Mouse (Mus musculus) stomach, embryonic 14.5 days (tissue): ENCODE results near the gene Gemin7. TPM values are rescaled to one million over a fixed set of nuclear protein-coding genes. Genes with fewer than 3 reads are reported as not detected.

Experiments used
- ATAC-seq: fragments of 200-750 bp; cut with Nextera tagmentation; 2 replicates; pipeline ENCODE4 v1.8.0; 2017; ENCODE audit warnings: low read depth, moderate TSS enrichment; ENCODE audit not compliant: insufficient number of reproducible peaks, insufficient read depth, low FRiP score
- H3K27ac ChIP-seq: fragments of 300-500 bp; sonication (generic); 2 replicates; pipeline ENCODE4 v1.5.1; 2014; ENCODE audit warnings: mild to moderate bottlenecking, low read length, moderate library complexity, mixed read lengths
- H3K27me3 ChIP-seq: fragments of 300-500 bp; sonication (generic); 2 replicates; pipeline ENCODE4 v1.6.1; 2014; ENCODE audit warnings: low read length, control low read depth, mixed read lengths; ENCODE audit not compliant: control insufficient read depth, insufficient read depth
- H3K36me3 ChIP-seq: fragments of 300-500 bp; sonication (generic); 2 replicates; pipeline ENCODE4 v1.6.1; 2014; ENCODE audit warnings: mild to moderate bottlenecking, control low read depth, low read length, moderate library complexity, mixed read lengths; ENCODE audit not compliant: control insufficient read depth, insufficient read depth
- H3K4me1 ChIP-seq: fragments of 300-500 bp; sonication (generic); 2 replicates; pipeline ENCODE4 v1.6.1; 2014; ENCODE audit warnings: low read length, control low read depth, mixed read lengths; ENCODE audit not compliant: control insufficient read depth, insufficient read depth
- H3K4me2 ChIP-seq: fragments of 300-500 bp; sonication (generic); replicated peaks from 2 replicates; pipeline ENCODE4 v1.6.1; 2014; ENCODE audit warnings: low read depth, low read length, control low read depth
- H3K4me3 ChIP-seq: fragments of 300-500 bp; sonication (generic); 2 replicates; pipeline ENCODE4 v1.5.1; 2014; ENCODE audit warnings: low read depth, low read length, control low read depth
- H3K9ac ChIP-seq: fragments of 300-500 bp; sonication (generic); replicated peaks from 2 replicates; pipeline ENCODE4 v1.6.1; 2014; ENCODE audit warnings: low read depth, mild to moderate bottlenecking, control low read depth, low read length, moderate library complexity, mixed read lengths
- H3K9me3 ChIP-seq: fragments of 300-500 bp; sonication (generic); 2 replicates; pipeline ENCODE4 v1.6.1; 2016; ENCODE audit warnings: low read depth, low read length, control low read depth; ENCODE audit not compliant: control insufficient read depth
- WGBS: fragments of 180-500 bp; shearing (Covaris S2); extraction: QIAGEN DNeasy Blood & Tissue Kit; methylation state at CpG from one replicate; pipeline ENCODE4 v1.1.7; 2014; 5-methylcytosine and 5-hydroxymethylcytosine counted together
- polyA plus RNA-seq: library from polyadenylated mRNA; unstranded; fragments of >200 nt; fragmentation: Nextera tagmentation; extraction: Ambion mirVana; gene quantifications from 2 replicates; pipeline ENCODE4 v1.2.1, GENCODE M21; 2014

Gemin7 gene
- polyA plus RNA-seq, 1 experiment from 2014 or later: 180 TPM

DNA sequence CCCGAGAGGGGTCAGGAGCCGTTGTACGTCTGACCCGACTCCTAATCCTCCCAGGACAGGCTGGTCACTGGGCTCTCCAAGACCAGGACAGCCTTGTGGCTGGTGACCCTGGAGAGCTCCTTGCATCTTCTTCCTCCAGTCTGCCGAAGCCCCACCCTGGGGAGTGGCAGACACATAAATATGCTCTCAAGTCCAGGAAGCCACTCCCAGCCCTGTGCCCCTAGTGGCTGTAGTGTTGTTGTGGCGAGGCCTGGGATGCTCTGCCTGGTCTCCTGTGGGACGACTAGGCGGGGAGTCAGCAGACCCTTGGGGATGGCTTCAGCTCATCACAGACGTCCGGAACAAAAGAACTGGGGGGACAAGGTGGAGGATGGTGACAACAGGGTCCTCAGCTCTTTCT is 46.3 kb downstream of the Gemin7 start:
- H3K4me2 ChIP-seq: no peak overlapping the region
- no peaks in the 10 kb centered on the region for H3K9me3 ChIP-seq
- no peak overlapping the region for H3K9ac ChIP-seq
- ATAC-seq: no peak
- no peak overlapping the region for H3K4me3 ChIP-seq
- no peaks in the 10 kb centered on the region for H3K27me3 ChIP-seq
- no peak overlapping the region for H3K27ac ChIP-seq
- 74% methylated on average over 10 of the region's 10 CpGs for WGBS
- peaks cover 58% of the 10 kb centered on the region for H3K36me3 ChIP-seq
- no peaks in the 10 kb centered on the region for H3K4me1 ChIP-seq

DNA sequence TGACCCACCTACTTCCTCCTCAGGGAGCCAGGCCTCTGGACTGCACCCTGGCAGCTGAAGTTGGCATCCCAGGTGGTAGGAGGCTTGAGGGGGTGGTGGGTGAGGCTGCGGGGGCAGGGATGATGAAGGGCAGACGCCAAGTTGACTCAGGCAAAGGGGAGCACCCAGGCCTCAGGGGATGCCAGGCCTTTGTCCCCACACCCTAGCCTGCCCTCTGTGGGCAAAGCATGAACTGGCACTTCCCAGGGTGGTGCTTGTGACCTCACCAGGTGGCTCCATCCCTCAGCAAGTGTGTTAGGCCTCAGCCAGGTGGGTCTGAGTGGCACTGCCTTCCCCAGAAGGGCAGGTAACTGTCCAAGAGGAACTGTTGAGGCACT is 52.3 kb downstream of the Gemin7 start:
- H3K4me2 ChIP-seq: no peak overlapping the region
- H3K36me3 ChIP-seq: peaks cover 8% of the 10 kb centered on the region; the same call in 1 of the 2 replicates
- peaks cover 44% of the 10 kb centered on the region for H3K27me3 ChIP-seq
- no peak overlapping the region for H3K9ac ChIP-seq
- ATAC-seq: no peak
- H3K4me3 ChIP-seq: no peak overlapping the region
- H3K4me1 ChIP-seq: peaks cover 17% of the 10 kb centered on the region
- no peak overlapping the region for H3K27ac ChIP-seq
- WGBS: 65% methylated on average over 2 of the region's 2 CpGs
- H3K9me3 ChIP-seq: no peaks in the 10 kb centered on the region

DNA sequence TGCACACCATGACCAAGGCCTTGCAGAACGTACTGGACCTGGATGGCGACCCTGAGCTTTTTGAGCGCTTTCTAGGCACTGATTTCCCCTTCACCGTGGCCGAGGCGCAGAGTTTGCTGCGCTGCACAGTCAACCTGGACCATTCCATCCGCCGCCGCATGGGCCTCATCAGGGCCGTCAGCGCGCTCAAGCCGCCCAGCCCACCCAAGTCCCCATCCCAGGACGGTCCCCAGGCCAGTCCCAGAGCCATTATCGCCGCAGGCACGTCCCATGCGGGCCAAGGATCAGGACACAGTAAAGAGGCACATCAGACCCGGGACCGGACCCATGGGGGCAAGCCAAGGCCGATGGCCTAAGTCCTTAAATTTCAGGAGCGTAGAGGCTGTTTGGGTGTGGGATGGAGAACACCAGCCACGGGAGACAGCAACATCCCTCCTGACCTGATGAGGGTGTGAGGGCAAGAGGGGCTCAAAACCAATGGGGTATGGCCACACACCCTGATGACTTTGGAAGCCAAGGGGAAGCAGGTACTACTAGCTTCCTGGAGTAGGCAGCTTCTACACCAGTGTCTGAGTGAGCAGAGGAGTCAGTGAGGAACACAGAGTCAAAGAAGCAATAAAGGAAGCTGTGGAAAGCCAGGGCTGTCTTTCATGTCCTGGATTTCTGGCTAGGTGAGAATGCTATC is 52.8 kb downstream of the Gemin7 start:
- Histone ChIP-seq H3K9ac (0 out of 2 replicates have a peak overlapping the region, but pooled peaks have one; percentile 18), H3K36me3 (peaks cover 3% of the 10 kb centered on the region; the same call in 1 of the 2 replicates), H3K4me3 (peak overlapping the region; percentile 37), H3K4me2 (peak overlapping the region; percentile 90), H3K27ac (no peak overlapping the region), H3K9me3 (no peaks in the 10 kb centered on the region), H3K4me1 (peaks cover 17% of the 10 kb centered on the region), H3K27me3 (peaks cover 47% of the 10 kb centered on the region)
- ATAC-seq: no peak
- WGBS: 18% methylated on average over 24 of the region's 24 CpGs

DNA sequence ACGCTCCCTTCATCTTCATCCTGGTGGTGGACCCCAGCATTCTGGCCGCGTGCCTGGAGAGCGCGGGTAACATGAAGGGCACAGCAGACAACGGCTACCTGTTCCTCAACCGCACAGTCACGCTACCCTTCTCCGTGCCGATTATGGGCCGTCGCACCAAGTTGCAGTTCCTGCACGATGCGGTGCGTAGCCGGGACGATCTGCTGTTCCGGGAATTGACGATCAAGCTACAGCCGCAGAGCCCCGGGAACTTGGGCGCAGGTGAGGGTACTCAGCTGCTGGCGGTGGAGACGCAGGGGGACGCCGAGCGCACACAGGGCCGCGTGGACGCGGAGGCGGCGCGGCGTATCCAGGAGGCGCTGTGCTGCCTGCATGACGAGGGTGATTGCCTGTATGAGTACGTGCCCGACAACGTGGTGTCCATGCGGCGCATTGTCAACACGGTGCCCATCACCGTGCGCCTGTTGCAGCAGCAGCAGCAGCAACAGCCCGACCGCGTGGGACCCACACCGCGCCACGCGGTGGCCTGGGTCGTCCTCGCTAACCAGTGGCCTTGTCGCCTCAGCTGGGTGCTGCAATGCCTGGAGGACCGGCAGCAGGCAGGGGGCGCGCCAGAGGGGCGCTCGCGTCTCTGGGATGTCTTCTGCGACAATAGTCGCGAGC is 53.5 kb downstream of the Gemin7 start:
- Histone ChIP-seq H3K4me2 (peak overlapping the region; percentile 90), H3K4me3 (peak overlapping the region; percentile 37), H3K9ac (peak overlapping the region; percentile 18; the same call in 1 of the 2 replicates), H3K9me3 (no peaks in the 10 kb centered on the region), H3K27me3 (peaks cover 52% of the 10 kb centered on the region), H3K4me1 (peaks cover 17% of the 10 kb centered on the region), H3K36me3 (no peaks in the 10 kb centered on the region), H3K27ac (no peak overlapping the region)
- peak; percentile 44 for ATAC-seq
- whole genome bisulfite sequencing: 2% methylated on average over 64 of the region's 64 CpGs

DNA sequence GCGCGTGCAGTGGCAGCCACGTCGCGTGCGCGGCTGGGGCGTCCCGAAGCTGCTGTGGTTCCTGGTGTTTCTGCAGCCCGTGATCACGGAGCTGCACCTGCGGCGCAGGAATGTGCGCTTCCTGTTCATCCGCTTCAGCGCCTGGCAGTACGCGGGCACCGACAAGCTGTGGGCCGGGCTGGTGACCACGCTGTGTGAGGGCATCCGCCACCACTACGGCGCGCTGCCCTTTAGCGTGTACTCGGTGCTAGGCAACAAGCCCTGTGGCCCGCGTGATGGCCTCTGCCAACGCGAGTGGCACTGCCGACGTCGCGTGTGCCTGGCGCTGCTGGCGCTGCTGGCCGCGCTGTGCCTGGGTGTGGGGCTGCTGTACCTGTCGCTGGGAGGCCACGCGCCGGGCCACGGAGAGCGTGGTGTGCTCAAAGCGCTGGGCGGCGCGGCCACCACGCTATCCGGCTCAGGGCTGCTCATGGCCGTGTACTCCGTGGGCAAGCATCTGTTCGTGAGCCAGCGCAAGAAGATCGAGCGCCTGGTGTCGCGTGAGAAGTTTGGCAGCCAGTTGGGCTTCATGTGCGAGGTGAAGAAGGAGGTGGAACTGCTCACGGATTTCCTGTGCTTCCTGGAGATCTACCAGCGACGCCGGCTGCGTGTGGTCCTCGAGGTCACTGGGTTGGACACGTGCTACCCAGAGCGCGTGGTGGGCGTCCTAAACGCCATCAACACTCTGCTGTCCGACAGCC is 54.2 kb downstream of the Gemin7 start:
- no peaks in the 10 kb centered on the region for H3K36me3 ChIP-seq
- H3K9ac ChIP-seq: no peak overlapping the region
- no peaks in the 10 kb centered on the region for H3K9me3 ChIP-seq
- H3K4me2 ChIP-seq: peak overlapping the region; percentile 90
- WGBS: 9% methylated on average over 72 of the region's 72 CpGs
- H3K4me3 ChIP-seq: peak overlapping the region; percentile 37
- peaks cover 17% of the 10 kb centered on the region for H3K4me1 ChIP-seq
- peaks cover 57% of the 10 kb centered on the region for H3K27me3 ChIP-seq
- ATAC-seq: no peak
- H3K27ac ChIP-seq: no peak overlapping the region

DNA sequence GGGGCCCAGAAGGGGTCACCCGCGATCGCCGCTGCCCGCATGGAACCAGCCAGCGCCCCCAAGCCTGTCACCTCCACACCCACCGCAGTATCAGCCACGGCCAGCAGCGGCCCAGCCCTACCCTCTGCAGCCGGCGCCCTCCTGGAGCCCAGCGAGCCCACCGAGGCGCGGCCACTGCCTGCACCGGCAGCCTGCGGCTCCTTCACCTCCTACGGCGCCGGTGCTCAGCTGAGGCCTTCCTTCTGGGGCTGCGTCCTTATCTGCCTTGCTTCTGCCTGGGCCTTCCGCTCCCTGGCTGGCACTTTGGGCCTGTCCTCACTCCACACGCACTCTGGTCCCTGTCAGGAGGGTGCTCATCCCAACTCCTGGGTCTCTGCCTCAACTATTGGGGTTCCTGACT is 57.4 kb downstream of the Gemin7 start:
- H3K27ac ChIP-seq: no peak overlapping the region
- ATAC-seq: no peak
- peak overlapping the region; percentile 40 for H3K4me2 ChIP-seq
- peak overlapping the region; percentile 25; the same call in 1 of the 2 replicates for H3K9ac ChIP-seq
- no peaks in the 10 kb centered on the region for H3K36me3 ChIP-seq
- H3K4me3 ChIP-seq: peak overlapping the region; percentile 4; the same call in 1 of the 2 replicates
- 4% methylated on average over 21 of the region's 23 CpGs for WGBS
- H3K9me3 ChIP-seq: no peaks in the 10 kb centered on the region
- H3K27me3 ChIP-seq: peaks cover 63% of the 10 kb centered on the region
- H3K4me1 ChIP-seq: peaks cover 17% of the 10 kb centered on the region

DNA sequence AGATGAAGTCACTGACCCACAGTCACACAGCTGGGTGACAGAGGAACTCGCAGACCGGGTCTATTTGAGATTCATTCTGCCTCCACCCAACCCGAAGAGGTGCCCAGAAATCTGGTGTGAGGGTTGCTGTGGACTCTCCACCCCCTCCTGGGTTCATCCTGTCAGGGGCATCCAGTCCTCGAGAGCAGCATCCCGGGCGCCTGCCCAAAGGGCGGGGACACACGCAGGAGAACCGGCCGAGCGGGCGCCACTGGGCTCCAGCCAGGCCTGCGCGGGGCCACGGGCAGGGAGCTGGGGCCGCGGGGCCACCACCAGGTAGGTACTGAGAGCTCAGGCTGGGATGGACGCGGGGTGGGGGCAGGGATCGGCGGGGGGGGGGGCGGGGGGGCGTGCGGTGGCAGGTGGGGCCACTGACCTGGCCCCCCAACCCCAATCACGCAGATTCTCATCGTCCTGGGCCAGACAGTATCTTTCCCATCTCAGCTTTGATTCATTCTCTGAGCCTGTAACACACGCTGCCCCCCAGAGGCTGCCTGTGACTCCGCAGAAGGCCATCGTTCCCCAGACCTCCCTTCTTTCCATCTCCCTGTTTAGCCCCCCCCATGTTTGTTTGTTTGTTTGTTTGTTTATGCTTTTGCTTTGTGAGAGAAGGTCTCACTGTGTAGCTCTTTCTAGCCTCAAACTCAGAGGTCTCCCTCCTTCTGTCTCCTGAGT is 59.6 kb downstream of the Gemin7 start, which contains the start of gene Nkpd1:
TSS of gene Nkpd1 (plus strand) at position 187 of the 714 bp plus-strand sequence.
- H3K36me3 ChIP-seq: no peaks in the 10 kb centered on the region
- no peak within 1 kb of the TSS for H3K27ac ChIP-seq
- H3K27me3 ChIP-seq: peaks cover 42% of the 10 kb centered on the region
- H3K9me3 ChIP-seq: no peaks in the 10 kb centered on the region
- no peak for ATAC-seq
- 0 out of 2 replicates have a peak within 1 kb of the TSS, but pooled peaks have one; percentile 1 for H3K9ac ChIP-seq
- peak within 1 kb of the TSS; percentile 29; the same call in 1 of the 2 replicates for H3K4me2 ChIP-seq
- H3K4me1 ChIP-seq: peaks cover under 1% of the 10 kb centered on the region
- no peak within 1 kb of the TSS for H3K4me3 ChIP-seq
- 8% methylated on average over 23 of the region's 29 CpGs for WGBS
